Mouse (Mus musculus): ENCODE measurements around the gene Samd5. TPM values are rescaled to one million over a fixed set of nuclear protein-coding genes. Genes with fewer than 3 reads are reported as not detected.
A peak's percentile ranks its signal among the peaks of the same experiment; 100 is the strongest.

The Samd5 gene
- polyA plus RNA-seq, 2 experiments: 0.29 to 0.41 TPM

GRCm38 (mm10) chr10:9586328-9586727 is 88.7 kb downstream of the Samd5 start:
- H3K4me1 ChIP-seq (replicated peaks; ENCODE audit: control insufficient read depth in 2 of 2, insufficient read depth in 2 of 2, low read length in 1 of 2): no peaks in the 10 kb centered on the region
- no peak overlapping the region for H3K9ac ChIP-seq (replicated peaks)
- TF ChIP-seq EP300 (IDR thresholded peaks at IDR 0.05; ENCODE audit: low read depth): no peak
- TF ChIP-seq CTCF (IDR thresholded peaks at IDR 0.05; ENCODE audit: low read depth): no peak
- no peaks in the 10 kb centered on the region for H3K27me3 ChIP-seq (ENCODE audit: control insufficient read depth, insufficient read depth, low read length)
- DNase-seq (ENCODE audit: low read depth in 3 of 3, low spot score in 3 of 3): no peak
- 66% methylated on average over 5 of the region's 5 CpGs for WGBS (ENCODE audit: insufficient replicate concordance)
- H3K9me3 ChIP-seq (ENCODE audit: control insufficient read depth, low read length): no peaks in the 10 kb centered on the region
- H3K27ac ChIP-seq: no peak overlapping the region
- ATAC-seq (ENCODE audit: insufficient read depth): no peak
- H3K4me3 ChIP-seq (ENCODE audit: insufficient read depth in 1 of 2, low read depth in 2 of 2, low read length in 2 of 2): no peak overlapping the region
- H3K4me2 ChIP-seq (ENCODE audit: low read depth): no peak overlapping the region
- no peaks in the 10 kb centered on the region for H3K36me3 ChIP-seq (replicated peaks; ENCODE audit: control insufficient read depth, insufficient read depth, low read depth)

GRCm38 (mm10) chr10:9579374-9579773 is 95.6 kb downstream of the Samd5 start:
- TF ChIP-seq EP300 (IDR thresholded peaks at IDR 0.05; ENCODE audit: low read depth): no peak
- H3K9me3 ChIP-seq (ENCODE audit: control insufficient read depth, low read length): no peaks in the 10 kb centered on the region
- H3K27ac ChIP-seq: no peak overlapping the region
- no peak overlapping the region for H3K9ac ChIP-seq (replicated peaks)
- H3K27me3 ChIP-seq (ENCODE audit: control insufficient read depth, insufficient read depth, low read length): no peaks in the 10 kb centered on the region
- WGBS (ENCODE audit: insufficient replicate concordance): 64% methylated on average over 5 of the region's 5 CpGs
- no peaks in the 10 kb centered on the region for H3K36me3 ChIP-seq (replicated peaks; ENCODE audit: control insufficient read depth, insufficient read depth, low read depth)
- H3K4me3 ChIP-seq (ENCODE audit: insufficient read depth in 1 of 2, low read depth in 2 of 2, low read length in 2 of 2): no peak overlapping the region
- no peaks in the 10 kb centered on the region for H3K4me1 ChIP-seq (replicated peaks; ENCODE audit: control insufficient read depth in 2 of 2, insufficient read depth in 2 of 2, low read length in 1 of 2)
- no peak for DNase-seq (ENCODE audit: low read depth in 3 of 3, low spot score in 3 of 3)
- no peak for ATAC-seq (ENCODE audit: insufficient read depth)
- no peak overlapping the region for H3K4me2 ChIP-seq (ENCODE audit: low read depth)

- no peaks in the 10 kb centered on the region for H3K9me3 ChIP-seq (ENCODE audit: control insufficient read depth, low read length)
- no peak overlapping the region for H3K27ac ChIP-seq
- peak; percentile 83 for TF ChIP-seq CTCF (IDR thresholded peaks at IDR 0.05; ENCODE audit: low read depth)
- TF ChIP-seq EP300 (IDR thresholded peaks at IDR 0.05; ENCODE audit: low read depth): no peak
- DNase-seq (ENCODE audit: low read depth in 3 of 3, low spot score in 3 of 3) (peak in 1 of 3 experiments; percentile 4), ATAC-seq (ENCODE audit: insufficient read depth) (no peak)
- WGBS (ENCODE audit: insufficient replicate concordance): 23% methylated on average over 4 of the region's 4 CpGs
- H3K9ac ChIP-seq (replicated peaks): no peak overlapping the region
- H3K36me3 ChIP-seq (replicated peaks; ENCODE audit: control insufficient read depth, insufficient read depth, low read depth): no peaks in the 10 kb centered on the region
- no peaks in the 10 kb centered on the region for H3K27me3 ChIP-seq (ENCODE audit: control insufficient read depth, insufficient read depth, low read length)
- H3K4me2 ChIP-seq (ENCODE audit: low read depth): no peak overlapping the region
- H3K4me1 ChIP-seq (replicated peaks; ENCODE audit: control insufficient read depth in 2 of 2, insufficient read depth in 2 of 2, low read length in 1 of 2): no peaks in the 10 kb centered on the region
- H3K4me3 ChIP-seq (ENCODE audit: insufficient read depth in 1 of 2, low read depth in 2 of 2, low read length in 2 of 2): no peak overlapping the region
Observed at GRCm38 (mm10) chr10:9575605-9576004, 99.4 kb downstream of the Samd5 start.

GRCm38 (mm10) chr10:9574135-9574534 is 100.9 kb downstream of the Samd5 start:
- 40% methylated on average over 4 of the region's 4 CpGs for WGBS (ENCODE audit: insufficient replicate concordance)
- Histone ChIP-seq H3K27me3 (ENCODE audit: control insufficient read depth, insufficient read depth, low read length) (no peaks in the 10 kb centered on the region), H3K4me2 (ENCODE audit: low read depth) (no peak overlapping the region), H3K27ac (no peak overlapping the region), H3K4me1 (replicated peaks; ENCODE audit: control insufficient read depth in 2 of 2, insufficient read depth in 2 of 2, low read length in 1 of 2) (no peaks in the 10 kb centered on the region), H3K9ac (replicated peaks) (no peak overlapping the region), H3K9me3 (ENCODE audit: control insufficient read depth, low read length) (no peaks in the 10 kb centered on the region), H3K36me3 (replicated peaks; ENCODE audit: control insufficient read depth, insufficient read depth, low read depth) (no peaks in the 10 kb centered on the region), H3K4me3 (ENCODE audit: insufficient read depth in 1 of 2, low read depth in 2 of 2, low read length in 2 of 2) (no peak overlapping the region)
- TF ChIP-seq EP300 (IDR thresholded peaks at IDR 0.05; ENCODE audit: low read depth): no peak
- TF ChIP-seq CTCF (IDR thresholded peaks at IDR 0.05; ENCODE audit: low read depth): no peak
- ATAC-seq (ENCODE audit: insufficient read depth) (no peak), DNase-seq (ENCODE audit: low read depth in 3 of 3, low spot score in 3 of 3) (no peak)

Other genes with a start within 250 kb of the Samd5 start
- gene Stxbp5, start 225.9 kb upstream of the Samd5 start, polyA plus RNA-seq (2012; rRNA removed): 3.2 and 4.6 TPM in 2 replicates
- 3.3 and 4.4 TPM in 2 replicates for gene Stxbp5, start 225.9 kb upstream of the Samd5 start, polyA plus RNA-seq (2014; fragmentation: Nextera tagmentation; extraction: Ambion mirVana)